ENCODE assay signal across 18 mouse cellular contexts in the genomic region with DNA sequence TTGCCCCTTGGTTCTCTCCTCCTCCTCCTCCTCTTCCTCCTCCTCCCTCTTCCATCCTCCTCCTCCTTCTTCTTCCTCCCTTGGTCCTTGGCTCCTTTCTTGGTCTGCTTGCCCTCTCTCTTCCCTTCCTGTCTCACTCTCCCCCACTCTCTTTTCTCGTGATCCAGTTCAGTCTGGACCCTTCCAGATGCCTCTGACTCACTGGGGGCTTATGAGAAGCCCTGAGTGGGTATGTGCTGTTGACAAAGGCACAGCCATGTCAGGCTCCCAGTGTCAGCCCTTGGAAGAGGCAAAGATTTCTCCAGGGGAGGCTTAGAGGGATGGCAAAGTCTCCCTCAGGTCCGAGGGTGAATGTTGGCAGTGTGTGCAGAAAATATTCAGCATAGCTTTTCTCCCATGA.
"Had no signal": no experiment of that assay in that cellular context is flagged by ENCODE, and none has a peak within 500 bp of the region (broad histone marks: within the 10 kb centered on the region; RNA-seq: fewer than 3 reads in every experiment).

No protein-coding gene starts in this region.

- H3K27me3 ChIP-seq: liver, embryonic 15.5 days; lung, embryonic 15.5 days; neural tube, embryonic 12.5 days; stomach, embryonic 15.5 days had no signal

- H3K4me2 ChIP-seq: liver, embryonic 15.5 days; lung, embryonic 15.5 days; neural tube, embryonic 12.5 days; stomach, embryonic 15.5 days had no signal

- DNase-seq: liver, postnatal 0 days; lung, adult 2 months; lung, postnatal 14 days; lung, postnatal 36 days; midbrain, embryonic 14.5 days; right cerebral cortex, postnatal 14 days; thymus, adult 2 months; thymus, postnatal 25 days; thymus, postnatal 4 days had no signal

- H3K36me3 ChIP-seq: liver, embryonic 15.5 days; lung, embryonic 15.5 days; neural tube, embryonic 12.5 days; stomach, embryonic 15.5 days had no signal

- H3K9ac ChIP-seq: liver, embryonic 15.5 days; liver, postnatal 0 days; lung, embryonic 15.5 days; neural tube, embryonic 12.5 days; stomach, embryonic 15.5 days had no signal

- H3K27ac ChIP-seq: liver, embryonic 15.5 days; lung, embryonic 15.5 days; macrophage; neural tube, embryonic 12.5 days; stomach, embryonic 15.5 days; stomach, postnatal 0 days had no signal

- H3K4me3 ChIP-seq: liver, embryonic 15.5 days; lung, embryonic 15.5 days; megakaryocyte, embryonic 14.5 days; neural tube, embryonic 12.5 days; stomach, embryonic 15.5 days had no signal

- H3K9me3 ChIP-seq: liver, embryonic 15.5 days; lung, embryonic 15.5 days; neural tube, embryonic 12.5 days; stomach, embryonic 15.5 days had no signal

- ATAC-seq: liver, postnatal 0 days; lung, postnatal 0 days; midbrain, embryonic 16.5 days had no signal
